Mouse (Mus musculus): Measurements from ENCODE around the gene Slc4a3.
A peak's percentile ranks its signal among the peaks of the same experiment; 100 is the strongest.

Gene Slc4a3

DNA sequence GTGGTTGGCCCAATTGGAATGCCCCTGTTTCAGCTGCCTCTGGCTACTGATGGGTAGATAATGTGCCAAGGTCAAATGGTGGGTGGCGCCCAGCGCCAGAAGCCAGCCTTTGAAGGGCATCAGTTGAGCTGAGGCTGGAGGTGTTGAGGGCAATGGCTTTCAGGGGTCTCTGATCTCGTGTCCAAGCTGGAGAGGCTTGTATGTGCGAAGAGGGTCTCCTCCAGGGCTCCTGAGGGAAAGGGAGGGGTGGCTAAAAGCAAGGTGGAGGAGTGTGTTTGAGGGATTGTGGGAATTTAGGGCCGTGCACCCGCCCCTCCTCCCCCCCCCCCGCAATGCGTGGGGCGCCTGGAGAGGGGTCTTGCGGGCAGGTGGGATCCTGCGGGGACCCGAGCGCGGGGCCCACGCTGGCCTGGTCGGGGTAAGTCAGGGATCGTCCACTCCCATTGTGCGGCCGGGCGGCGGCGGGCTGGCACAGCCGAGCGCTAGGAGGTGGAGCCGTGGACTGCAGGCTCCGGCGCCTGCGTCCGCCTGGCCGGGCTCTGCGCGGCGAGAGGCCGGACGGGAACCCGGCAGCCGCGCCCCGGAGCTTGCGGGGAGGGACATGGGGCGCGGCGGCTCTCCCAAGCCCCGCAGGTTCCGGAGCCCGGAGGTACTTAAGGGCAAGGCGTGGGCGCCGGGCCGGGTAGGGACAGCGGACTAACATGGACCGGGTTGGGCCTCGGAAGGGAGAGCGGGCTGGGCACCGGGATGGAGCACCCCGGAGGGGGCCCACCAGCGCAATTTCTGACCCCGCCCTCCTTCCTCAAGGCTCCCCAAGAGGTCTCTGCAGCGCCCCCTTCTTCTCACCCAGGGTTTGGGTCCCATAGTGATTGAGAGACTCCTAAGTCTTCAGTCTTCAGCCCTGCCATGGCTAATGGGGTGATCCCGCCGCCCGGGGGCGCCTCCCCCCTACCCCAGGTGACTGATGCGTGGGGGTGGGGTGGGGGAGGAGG lies at the start of gene Slc4a3:
Gene Slc4a3 (plus strand): TSS at position 302 of the 992 bp plus-strand sequence.
- DNase-seq: peak; percentile 39

DNA sequence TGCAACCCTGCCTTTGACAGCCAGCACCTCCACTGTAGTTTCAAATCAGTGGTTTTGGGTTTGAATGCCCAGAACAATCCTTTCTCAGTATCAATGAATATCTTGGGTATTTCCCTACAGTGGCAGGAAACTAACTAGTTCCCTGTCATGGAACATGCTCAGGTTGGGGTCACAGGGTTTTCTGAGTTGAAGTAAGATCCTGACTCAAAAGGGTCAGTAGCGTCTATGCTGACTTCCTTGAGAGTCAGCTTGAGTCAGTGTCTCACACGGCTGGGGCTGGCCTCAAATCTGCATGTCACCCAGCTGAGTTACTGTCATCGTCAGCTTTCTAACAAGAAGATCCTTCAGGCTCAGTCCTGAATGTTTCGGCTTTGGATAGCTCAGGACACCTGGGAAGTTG lies 47.2 kb upstream of the Slc4a3 start:
- DNase-seq: no peak

DNA sequence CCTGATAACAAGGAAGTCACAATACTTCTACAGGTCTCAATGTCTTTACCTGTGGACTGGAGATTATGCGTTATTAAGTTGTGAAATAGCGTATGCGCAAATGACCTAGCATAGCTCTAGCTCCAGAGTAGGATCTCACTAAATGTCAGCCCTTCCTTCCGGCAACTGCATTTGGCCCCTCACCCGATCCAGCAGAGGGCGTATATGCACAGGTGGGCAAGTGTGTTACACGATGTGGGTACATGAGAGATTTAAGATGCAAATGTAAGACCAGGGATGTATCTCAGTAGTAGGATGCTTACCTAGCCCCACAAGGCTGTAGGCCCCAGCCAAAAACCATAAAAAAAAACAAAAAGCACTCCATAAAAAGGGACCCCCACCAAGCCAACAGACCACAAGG lies 46.6 kb upstream of the Slc4a3 start:
- DNase-seq: no peak

DNA sequence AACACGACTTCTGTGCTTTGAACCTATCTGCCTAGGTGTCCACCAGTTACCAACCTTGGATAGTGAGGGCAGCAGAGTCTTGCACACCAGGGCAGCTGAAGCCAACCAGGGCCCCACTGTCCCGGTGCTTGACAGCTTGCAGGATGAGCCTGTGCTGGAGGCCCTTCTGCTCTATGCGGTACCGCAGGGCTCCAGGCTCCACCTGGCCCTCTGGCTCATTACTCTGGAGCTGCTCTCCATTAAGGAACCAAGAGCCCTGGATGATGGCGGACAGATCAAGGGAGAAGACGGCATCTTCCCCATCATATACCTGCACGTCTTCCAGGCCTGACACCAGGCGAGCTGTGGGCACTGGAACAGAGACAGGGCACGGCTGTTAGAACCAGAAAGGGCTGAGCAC lies 44.2 kb upstream of the Slc4a3 start:
- no peak for DNase-seq

DNA sequence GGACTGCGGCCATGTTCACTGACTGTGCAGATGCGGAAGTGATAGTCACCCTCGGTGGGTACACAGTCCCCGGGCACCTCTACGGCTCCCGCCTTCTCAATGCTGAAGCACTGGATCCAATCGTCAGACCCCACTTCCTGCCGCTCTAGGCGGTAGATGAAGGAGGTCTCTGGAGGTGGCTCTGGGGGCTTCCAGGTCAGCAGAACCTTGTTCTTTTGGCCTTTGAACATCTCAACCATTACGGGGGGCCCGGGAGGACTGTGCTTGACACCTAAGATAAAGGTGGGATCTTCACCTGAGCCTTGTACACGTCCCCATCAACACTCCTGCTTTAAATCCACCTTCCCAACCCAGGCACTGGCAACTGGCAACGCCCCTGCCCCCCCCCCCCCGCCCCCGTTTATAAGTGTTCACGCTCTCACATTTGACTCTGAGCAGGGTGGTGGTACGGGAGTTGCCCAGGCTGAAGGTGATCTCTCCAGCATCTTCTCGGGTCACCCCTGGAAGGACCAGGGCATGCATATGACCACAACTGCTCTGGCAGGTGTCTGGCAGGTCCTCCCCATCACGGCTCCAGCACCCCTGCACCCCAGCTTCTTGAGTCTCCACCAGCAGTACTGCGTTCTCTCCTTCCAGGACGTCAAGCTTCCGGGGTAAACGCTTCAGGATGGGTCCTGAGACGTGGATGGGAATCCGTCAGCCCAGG lies 43.0 kb upstream of the Slc4a3 start:
- DNase-seq: no peak

DNA sequence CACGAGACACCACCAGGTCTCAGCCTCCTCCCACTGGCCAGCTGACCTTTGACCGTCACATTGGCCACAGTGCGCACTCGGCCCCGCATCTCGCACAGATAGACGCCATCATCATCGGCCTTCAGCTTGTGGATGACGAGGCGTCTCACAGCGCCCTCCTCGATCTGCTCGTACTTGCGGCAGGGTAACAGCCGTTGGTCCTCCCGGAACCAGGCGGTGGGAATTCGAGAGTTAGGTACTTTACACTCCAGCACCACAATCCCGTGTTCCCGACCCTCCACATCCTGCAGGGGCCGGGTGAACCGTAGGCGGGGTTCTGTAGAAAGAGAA lies 42.5 kb upstream of the Slc4a3 start:
- no peak for DNase-seq

DNA sequence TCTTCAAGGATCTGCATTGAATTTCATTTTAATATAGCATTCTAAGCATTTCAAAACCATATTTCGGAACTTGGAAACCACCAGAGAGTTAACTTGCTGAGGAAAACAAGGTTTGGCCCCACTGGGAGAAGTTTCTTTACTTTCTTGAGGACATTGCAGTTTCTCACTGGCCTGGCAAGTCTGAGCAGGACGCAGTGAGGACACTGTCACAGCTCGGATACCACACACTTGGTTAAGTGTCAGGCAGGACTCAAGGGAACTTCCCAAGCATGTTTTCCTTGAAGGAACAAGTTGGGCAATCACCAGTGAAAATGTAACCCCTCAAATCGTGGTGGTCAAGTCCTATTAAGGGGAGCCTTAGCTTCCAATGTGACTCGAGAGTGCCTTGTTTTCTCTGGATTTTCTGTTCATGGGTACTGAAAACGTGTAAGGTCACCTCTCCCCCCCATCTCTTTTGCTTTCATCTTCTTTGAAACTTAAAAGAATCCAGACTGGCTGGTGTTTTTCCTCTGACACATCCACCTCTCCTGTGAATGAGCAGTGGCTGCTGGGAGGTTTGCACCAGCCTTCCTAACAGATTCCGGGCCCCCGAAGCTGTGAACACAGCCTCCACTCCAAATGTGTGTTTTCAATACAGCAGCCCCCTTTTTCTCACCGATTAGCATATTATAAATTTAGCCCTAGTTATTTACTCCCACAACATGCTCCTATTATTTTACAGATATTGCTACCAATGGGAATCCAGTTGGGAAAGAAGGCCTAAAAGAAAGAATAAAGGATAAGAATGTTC lies 41.6 kb upstream of the Slc4a3 start:
- DNase-seq: no peak

DNA sequence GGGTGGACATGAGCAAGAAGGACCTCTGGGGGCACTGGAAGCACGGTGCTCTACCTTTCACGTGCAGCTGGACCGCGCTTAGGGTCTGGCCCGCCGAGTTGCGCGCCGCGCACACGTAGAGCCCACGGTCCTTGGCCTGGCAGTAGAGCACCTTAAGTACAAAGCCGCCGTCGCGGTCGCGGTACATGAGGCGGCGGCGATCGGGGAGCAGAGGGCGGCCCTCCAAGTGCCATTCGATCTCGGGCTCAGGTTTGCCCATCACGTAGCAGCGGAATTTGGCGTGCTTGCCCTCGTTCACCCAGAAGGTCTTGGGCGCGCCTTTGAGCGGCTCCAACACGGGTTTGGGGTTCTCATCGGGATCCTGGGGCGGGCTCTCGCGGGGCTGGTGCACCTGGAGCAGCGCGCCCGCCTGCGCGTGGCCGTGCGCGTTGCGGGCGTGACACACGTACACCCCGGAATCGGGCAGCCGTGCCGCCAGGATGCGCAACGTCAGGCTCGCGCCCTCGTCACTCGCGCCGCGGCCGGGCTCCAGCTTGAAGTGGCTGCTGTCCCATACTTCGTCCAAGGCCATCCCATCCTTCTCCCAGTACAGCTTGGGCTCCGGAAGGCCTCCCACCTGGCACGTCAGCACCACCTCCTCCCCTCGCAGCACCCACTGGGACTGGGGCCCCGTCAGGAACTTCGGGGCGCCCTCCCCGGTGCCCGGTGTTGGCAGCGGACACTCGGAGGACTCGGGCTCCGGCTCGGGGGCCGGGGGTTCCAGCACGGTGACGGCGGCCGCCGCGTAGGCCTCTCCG lies 40.7 kb upstream of the Slc4a3 start:
- no peak for DNase-seq

DNA sequence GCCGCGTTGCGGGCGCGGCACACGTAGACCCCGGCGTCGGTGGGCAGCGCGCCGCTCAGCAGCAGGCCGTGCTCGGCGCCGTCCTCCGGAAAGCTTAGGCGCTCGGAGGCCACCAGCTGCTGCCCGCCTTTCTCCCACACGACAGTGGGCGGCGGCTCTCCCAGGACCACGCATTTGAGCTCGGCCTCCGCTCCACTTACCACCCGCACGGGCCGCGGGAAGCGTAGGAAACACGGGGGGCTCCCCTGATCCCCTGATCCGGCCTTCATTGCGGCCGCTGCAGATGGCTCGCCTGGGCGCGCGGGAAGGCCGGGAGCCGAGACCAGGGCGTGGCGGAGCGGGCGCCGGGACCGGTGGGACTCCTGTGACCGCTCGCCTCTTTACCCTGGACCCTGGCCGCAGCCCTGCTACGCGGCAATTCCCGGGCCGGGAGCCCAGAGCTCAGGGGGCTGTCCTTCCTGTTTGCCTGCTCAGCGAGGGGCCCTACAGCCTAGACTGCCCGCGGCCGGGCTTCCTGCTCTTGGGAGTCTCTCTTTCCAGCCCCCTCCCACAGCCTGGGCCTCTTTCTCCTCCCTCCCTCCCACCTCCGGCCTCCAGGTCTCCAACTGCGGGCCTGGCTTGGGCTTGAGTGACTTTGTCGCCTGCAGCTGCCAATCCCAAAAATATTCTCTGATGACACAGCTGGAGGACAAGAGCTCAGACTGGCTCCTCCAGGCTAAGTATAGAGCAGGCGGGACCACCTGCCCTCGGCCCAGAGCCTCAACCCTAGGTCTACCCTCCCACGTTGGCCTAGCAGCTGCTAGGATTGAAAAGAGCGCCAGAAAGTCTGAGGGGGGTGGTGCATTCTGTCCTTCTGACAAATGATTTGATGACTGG lies 39.9 kb upstream of the Slc4a3 start, which contains the start of gene Obsl1:
Gene Obsl1 (minus strand): TSS at position 497 of the 876 bp plus-strand sequence.
- peak; percentile 77 for DNase-seq

DNA sequence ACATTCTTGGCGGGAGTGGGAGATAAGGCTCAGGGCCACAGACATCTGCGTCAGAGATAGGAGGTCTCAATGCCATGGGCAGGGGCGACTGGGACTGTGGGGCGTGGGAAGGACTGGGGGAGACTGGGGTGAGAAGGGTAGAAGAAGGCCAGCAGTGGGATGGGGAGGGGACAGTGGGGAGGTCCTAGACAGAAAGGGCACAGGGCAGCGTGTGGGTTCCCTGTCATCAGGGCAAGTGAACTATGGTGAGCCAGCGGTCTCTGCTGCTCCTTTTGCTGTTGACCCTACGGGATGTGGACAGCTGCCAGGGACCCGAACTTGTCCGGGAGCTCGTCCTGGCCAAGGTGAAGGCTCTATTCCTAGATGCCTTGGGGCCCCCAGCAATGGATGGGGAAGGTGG lies 39.1 kb upstream of the Slc4a3 start, which contains the start of gene Inha:
Gene Inha (plus strand): TSS at position 72 of the 400 bp plus-strand sequence.
- no peak for DNase-seq

DNA sequence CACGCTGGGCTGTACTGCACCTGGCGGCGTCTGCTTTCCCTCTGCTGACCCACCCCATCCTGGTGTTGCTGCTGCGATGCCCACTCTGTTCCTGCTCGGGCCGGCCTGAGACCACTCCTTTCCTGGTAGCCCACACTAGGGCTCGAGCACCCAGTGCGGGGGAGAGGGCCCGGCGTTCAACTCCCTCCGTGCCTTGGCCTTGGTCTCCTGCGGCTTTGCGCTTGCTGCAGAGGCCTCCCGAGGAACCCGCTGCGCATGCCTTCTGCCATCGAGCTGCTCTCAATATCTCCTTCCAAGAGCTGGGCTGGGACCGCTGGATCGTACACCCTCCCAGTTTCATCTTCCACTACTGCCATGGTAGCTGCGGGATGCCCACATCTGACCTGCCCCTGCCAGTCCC lies 36.5 kb upstream of the Slc4a3 start:
- DNase-seq: no peak

DNA sequence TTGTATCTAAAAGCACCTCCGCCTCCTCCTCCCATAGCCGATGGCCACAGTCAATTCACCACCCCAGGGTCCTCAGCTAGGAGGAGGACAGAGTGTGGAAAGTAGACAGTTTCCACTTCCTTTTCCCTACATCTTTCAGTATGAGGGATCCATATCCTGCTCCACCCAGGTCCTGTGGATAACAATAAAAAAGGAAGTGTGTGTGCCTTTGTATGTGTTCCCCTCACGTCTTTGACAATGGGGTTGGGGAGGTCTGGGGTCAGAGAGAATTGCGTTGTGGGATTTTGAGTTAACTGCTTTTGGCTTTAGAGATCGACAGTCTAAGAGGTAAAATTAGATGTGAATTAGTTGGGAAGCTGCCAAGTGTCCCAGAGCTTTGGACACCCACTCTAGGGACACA lies 35.9 kb upstream of the Slc4a3 start:
- no peak for DNase-seq

DNA sequence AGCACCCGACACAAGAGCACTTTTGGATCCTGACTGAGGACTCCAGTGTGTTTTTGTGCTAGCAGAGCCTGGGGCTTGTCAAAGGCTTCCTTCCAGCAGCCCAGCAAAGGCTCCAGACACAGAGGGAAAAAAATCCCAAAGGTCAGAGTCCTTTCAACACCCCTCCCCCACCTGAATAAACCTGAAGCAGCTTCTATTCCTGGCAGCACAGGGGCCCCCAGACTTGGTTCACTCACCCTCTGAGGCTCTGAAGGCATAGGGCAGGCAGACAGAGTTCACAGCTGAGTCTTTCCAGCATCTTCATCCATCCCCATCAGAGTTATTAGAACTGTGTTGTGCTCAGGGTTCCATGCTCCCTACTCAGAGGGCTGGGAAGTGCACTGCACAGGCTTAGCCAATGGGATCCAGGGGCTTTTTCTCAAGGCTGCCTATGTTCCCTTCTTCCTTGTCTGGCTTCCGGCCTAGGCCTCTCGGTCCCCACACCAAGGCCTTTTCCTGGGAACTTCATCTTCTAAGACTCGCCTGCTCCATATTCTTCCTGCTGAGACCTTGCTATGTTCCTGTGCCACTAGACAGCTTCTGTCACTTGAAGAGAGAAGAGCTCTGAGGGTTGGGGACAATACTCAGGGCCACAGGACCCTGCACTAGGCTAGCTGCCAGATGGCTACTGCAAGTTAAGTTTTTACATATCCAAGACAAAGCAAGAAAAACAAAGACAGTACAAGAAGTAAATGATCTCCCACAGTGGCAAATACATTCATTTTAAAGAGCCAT lies 34.4 kb upstream of the Slc4a3 start:
- no peak for DNase-seq

DNA sequence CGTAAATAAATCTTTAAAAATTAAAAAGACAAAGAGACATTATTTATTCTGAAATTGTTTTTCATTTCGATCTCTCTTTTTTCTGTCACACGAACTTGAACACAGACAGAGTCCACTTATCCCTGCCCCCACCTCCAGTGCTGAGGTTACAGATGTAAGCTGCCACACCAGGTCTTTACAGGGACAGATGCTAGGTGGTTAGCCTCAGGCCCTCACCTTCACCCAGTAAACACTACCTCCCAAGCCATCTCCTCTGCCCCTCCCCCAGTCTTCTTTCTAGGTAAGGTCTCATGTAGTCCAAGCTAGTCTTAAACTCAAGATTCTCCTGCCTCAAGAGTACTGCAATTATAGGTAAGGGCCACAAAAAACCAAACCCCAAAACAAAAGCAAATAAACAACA lies 33.5 kb upstream of the Slc4a3 start:
- no peak for DNase-seq

DNA sequence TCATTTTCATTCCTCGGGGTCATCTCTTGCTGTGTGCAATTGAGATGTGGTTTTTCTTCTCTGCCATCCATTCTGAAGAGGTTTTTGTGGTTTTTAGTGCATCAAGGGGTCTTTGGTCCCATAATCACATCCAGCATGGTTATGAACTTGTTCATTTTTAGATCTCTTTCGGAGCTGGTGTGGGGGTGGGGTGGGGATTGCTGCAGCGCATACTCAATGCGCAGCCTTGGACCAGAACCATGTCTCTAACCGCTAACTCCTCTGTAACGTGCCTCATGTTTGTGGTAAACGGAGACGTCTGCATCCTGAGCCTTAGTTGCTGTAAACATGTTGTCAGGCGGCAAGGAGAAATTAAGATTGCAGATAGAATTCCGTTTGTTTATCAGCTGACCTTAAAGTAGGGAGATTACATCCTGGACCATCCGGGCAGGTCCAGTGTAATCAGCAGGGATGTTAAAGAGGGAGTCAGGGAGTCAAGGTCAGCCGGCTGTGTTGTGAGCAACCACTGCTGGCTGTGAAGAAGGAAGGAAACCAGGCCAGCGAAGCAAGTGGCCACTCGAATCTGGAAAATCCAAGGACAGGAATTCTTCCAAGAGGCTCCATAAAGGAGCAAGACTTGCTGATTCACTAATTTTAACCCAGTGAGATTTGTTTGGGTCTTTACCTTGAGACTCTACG lies 29.2 kb upstream of the Slc4a3 start:
- DNase-seq: no peak

DNA sequence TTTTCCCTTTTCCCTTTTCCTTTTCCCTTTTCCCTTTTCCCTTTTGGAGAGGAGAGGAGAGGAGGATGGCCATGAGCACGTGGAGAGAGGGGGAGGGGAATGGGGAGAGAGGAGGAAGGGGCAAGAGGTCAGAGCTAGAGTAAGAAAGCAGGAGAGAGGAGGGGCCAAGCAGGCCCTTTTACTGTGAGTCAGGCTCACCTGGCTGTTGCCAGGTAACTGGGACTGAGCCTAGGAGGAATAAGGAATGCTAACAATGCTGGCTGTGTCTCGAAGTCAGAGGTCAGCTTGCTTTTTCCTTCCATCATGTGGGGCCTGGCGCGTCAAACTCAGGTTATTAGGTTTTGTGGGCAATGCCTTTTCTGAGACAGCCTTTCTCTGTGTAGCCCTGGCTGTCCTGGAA lies 28.1 kb upstream of the Slc4a3 start:
- DNase-seq: no peak

DNA sequence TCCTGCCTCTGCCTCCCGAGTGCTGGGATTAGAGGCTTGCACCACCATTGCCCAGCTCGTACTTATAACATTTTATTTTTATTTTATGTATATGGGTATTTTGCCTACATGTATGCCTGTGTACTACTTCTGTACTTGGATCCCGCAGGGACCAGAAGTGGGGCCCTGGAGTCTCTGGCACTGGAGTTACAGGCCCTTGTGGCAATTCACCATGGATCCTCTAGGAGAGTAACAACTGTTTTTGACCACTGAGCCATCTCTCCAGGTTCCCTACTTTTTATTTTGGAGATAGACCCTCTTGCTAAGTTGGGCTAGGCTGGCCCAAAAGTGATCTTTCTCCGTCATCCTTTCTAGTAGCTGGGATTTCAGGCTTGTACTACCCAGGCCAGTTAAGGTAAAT lies 27.6 kb upstream of the Slc4a3 start:
- DNase-seq: no peak

DNA sequence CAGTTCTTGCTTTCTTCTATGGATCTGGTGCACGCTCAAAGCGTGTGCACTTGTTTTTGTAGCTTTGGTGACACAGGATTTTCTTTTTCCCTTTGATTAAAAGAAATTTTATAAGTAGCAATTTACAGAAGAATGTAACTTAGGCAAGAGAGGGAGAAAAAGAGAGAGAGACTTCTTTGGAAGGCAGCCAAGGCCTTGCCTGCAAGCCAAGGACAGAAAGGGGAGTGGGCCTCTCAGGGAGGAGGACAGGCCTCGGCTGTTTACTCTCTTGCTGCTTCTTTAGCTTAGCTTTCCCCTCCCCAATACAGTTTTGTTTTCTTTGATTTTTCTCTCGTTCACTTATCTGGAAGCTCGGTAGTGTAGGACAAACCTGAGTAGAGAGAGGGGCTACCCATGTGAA lies 26.5 kb upstream of the Slc4a3 start:
- no peak for DNase-seq

DNA sequence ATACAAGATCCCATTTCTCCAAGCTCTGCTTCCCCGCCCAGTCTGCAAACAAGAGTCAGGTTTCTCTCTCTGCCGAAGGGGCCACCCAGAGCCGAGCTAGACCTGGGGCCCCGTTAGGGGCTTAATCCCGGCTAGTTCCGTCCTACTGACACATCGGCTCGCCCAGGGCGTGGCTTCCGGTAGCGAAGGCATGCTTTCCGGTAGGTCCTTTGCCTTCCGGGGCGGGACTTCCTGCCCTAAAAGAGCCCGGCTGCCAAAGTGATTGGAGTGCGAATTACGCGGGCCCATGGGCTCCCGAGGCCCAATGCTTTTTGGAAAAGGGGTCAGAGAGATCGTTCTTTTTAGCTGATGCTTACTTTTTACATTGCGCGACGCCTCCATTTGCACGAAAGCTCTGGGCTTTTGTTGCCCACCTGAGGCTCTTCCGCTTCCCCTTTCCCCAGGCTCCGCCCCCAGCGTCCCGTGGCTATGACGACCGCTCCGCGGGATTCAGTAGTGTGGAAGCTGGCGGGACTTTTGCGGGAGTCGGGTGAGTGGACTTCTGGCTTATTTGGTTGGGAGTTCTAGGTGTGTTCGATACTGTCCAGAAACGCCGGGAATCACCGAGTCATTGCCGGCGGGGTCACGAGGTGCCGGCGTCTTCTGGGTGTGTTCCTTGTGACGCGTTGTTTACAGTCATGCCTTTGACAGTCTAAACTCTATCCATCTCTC lies 24.6 kb upstream of the Slc4a3 start, which contains the start of gene Stk11ip:
Gene Stk11ip (plus strand): TSS at position 209 of the 711 bp plus-strand sequence.
- peak; percentile 93 for DNase-seq
